Mouse (Mus musculus) heart, adult 2 months (tissue): Measurements from ENCODE around the gene Snai3.

ENCODE experiments used
- CTCF ChIP-seq: fragments of 200-600 bp; IDR thresholded peaks from 2 replicates; pipeline ENCODE4 v1.8.1; 2022; ENCODE audit warnings: antibody characterized with exemption, mild to moderate bottlenecking, moderate library complexity
- POLR2A ChIP-seq: fragments of 200-500 bp; IDR thresholded peaks from 2 replicates; pipeline ENCODE4 v1.6.1; 2011; ENCODE audit warnings: mild to moderate bottlenecking, low read depth, low read length, control low read depth; ENCODE audit not compliant: insufficient read depth

DNA sequence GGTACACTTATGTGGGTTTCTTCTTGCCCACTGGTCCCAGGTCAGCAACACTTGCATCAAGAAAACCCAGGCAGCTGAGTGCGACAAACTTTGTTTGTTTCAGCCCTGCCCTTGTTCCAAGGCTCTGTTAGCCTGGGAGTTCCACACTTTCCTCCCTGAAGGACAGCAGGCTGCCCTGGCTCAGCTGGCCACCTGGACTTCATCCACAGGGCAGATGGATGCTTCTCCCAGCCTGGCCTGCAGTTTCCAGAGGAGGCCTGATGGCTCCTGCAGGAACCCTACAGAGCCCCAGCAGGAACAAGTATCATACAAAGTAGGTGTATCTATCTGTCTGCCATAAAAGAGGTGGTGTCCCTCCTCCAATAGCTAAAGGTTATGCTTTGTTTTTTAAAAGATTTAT, 19.2 kb downstream of the Snai3 start:
- TF ChIP-seq CTCF (no peak), POLR2A (no peak)
